22 mouse cellular contexts compared by ENCODE assay signal in genomic region chr13:49142396-49142795, GRCm38 (mm10). TPM values are rescaled to one million over a fixed set of nuclear protein-coding genes. Genes with fewer than 3 reads are reported as not detected.
A peak's percentile ranks its signal among the peaks of the same experiment; 100 is the strongest.
DNase-seq lines count a peak whose midpoint lies in the region; ATAC-seq and TF ChIP-seq lines count a peak whose summit lies in the region.
"Had no signal": no experiment of that assay in that cellular context is flagged by ENCODE, and none has a peak within 500 bp of the region (broad histone marks: within the 10 kb centered on the region; RNA-seq: fewer than 3 reads in every experiment).

No protein-coding gene starts in this region.

- H3K4me3 ChIP-seq in cerebellum, adult 2 months (replicated peaks; ENCODE audit: insufficient read depth, low read depth, low read length): no peak overlapping the region
- 0 out of 2 replicates have a peak overlapping the region, but pooled peaks have one; percentile 13 for H3K4me3 ChIP-seq in gastrocnemius, adult 2 months
- H3K4me3 ChIP-seq in heart, adult 2 months: no peak overlapping the region
- no peak overlapping the region for H3K4me3 ChIP-seq in heart, embryonic 12.5 days
- no peak overlapping the region for H3K4me3 ChIP-seq in midbrain, embryonic 12.5 days
- H3K4me3 ChIP-seq in midbrain, embryonic 15.5 days: no peak overlapping the region
- H3K4me3 ChIP-seq: forebrain, embryonic 10.5 days; forebrain, embryonic 13.5 days; heart, embryonic 13.5 days; hindbrain, embryonic 12.5 days; hindbrain, embryonic 15.5 days had no signal

- H3K79me2 ChIP-seq in heart, adult 2 months (replicated peaks; ENCODE audit: control insufficient read depth, insufficient read depth, low read length): no peaks in the 10 kb centered on the region

- no peak for TF ChIP-seq CTCF in cerebellum, adult 2 months (IDR thresholded peaks at IDR 0.05; ENCODE audit: borderline replicate concordance, insufficient read depth, low read depth, low read length)
- TF ChIP-seq CTCF in gastrocnemius, adult 2 months (IDR thresholded peaks at IDR 0.05): no peak
- no peak for TF ChIP-seq CTCF in heart, adult 2 months (IDR thresholded peaks at IDR 0.05)

- no peak for DNase-seq in cerebellum, adult 2 months
- DNase-seq in cerebellum, postnatal 14 days: no peak
- DNase-seq in gastrocnemius, adult 2 months: peak; percentile 79
- DNase-seq in gastrocnemius, postnatal 4 days (ENCODE audit: low spot score in 2 of 2): no peak
- no peak for DNase-seq in heart, adult 2 months
- DNase-seq: adrenal gland, adult 8-10 months; adrenal gland, postnatal 25 days; cerebellum, adult 11-12 months; cerebellum, adult 9-10 months had no signal

- WGBS in cerebellum, adult 2 months: 76% methylated on average over 5 of the region's 5 CpGs
- 63% methylated on average over 5 of the region's 5 CpGs for whole genome bisulfite sequencing in heart, adult 2 months
- 77% methylated on average over 5 of the region's 5 CpGs for WGBS in heart, embryonic 12.5 days
- 87% methylated on average over 5 of the region's 5 CpGs for WGBS in midbrain, embryonic 12.5 days
- WGBS in midbrain, embryonic 15.5 days: 91% methylated on average over 5 of the region's 5 CpGs

- no peak for ATAC-seq in heart, embryonic 12.5 days (ENCODE audit: insufficient number of reproducible peaks, low FRiP score)
- no peak for ATAC-seq in midbrain, embryonic 12.5 days (ENCODE audit: low FRiP score, low read depth)
- no peak for ATAC-seq in midbrain, embryonic 15.5 days (replicated peaks)
- ATAC-seq: activated CD4-positive, CD25-positive, alpha-beta regulatory T cell, adult 4 months; forebrain, embryonic 13.5 days; forebrain, embryonic 16.5 days; intestine, postnatal 0 days had no signal

- H3K9ac ChIP-seq in heart, adult 2 months (ENCODE audit: low read depth, low read length): no peak overlapping the region
- H3K9ac ChIP-seq in heart, embryonic 12.5 days: no peak overlapping the region
- H3K9ac ChIP-seq in midbrain, embryonic 12.5 days (replicated peaks): 0 out of 2 replicates have a peak overlapping the region, but pooled peaks have one; percentile 20
- no peak overlapping the region for H3K9ac ChIP-seq in midbrain, embryonic 15.5 days
- H3K9ac ChIP-seq: forebrain, embryonic 13.5 days; heart, embryonic 13.5 days; hindbrain, embryonic 12.5 days; hindbrain, embryonic 15.5 days had no signal

- no peak overlapping the region for H3K4me2 ChIP-seq in heart, embryonic 12.5 days
- no peak overlapping the region for H3K4me2 ChIP-seq in midbrain, embryonic 12.5 days (replicated peaks)
- no peak overlapping the region for H3K4me2 ChIP-seq in midbrain, embryonic 15.5 days
- H3K4me2 ChIP-seq: forebrain, embryonic 13.5 days; heart, embryonic 13.5 days; hindbrain, embryonic 12.5 days; hindbrain, embryonic 15.5 days had no signal

- no peaks in the 10 kb centered on the region for H3K36me3 ChIP-seq in heart, adult 2 months (ENCODE audit: control insufficient read depth, insufficient read depth, low read length)
- no peaks in the 10 kb centered on the region for H3K36me3 ChIP-seq in heart, embryonic 12.5 days
- 0 out of 2 replicates have a peak, but pooled peaks cover 2% of the 10 kb centered on the region for H3K36me3 ChIP-seq in midbrain, embryonic 12.5 days
- no peaks in the 10 kb centered on the region for H3K36me3 ChIP-seq in midbrain, embryonic 15.5 days (replicated peaks)
- H3K36me3 ChIP-seq: heart, embryonic 13.5 days; hindbrain, embryonic 15.5 days had no signal

- H3K27ac ChIP-seq in cerebellum, adult 2 months (ENCODE audit: insufficient read depth, low read length): 0 out of 2 replicates have a peak overlapping the region, but pooled peaks have one; percentile 30
- peak overlapping the region; percentile 94 for H3K27ac ChIP-seq in gastrocnemius, adult 2 months
- peak overlapping the region; percentile 47 for H3K27ac ChIP-seq in heart, adult 2 months
- H3K27ac ChIP-seq in heart, embryonic 12.5 days (ENCODE audit: poor library complexity, severe bottlenecking): no peak overlapping the region
- no peak overlapping the region for H3K27ac ChIP-seq in midbrain, embryonic 12.5 days (replicated peaks)
- no peak overlapping the region for H3K27ac ChIP-seq in midbrain, embryonic 15.5 days
- H3K27ac ChIP-seq: forebrain, embryonic 10.5 days; forebrain, embryonic 13.5 days; heart, embryonic 13.5 days; hindbrain, embryonic 12.5 days; hindbrain, embryonic 15.5 days had no signal

- TF ChIP-seq POLR2A in cerebellum, adult 2 months (IDR thresholded peaks at IDR 0.05; ENCODE audit: borderline replicate concordance, insufficient read depth, low read length): no peak
- TF ChIP-seq POLR2A in heart, adult 2 months (IDR thresholded peaks at IDR 0.05; ENCODE audit: insufficient read depth, low read depth, low read length): no peak

- no peak for TF ChIP-seq EP300 in heart, adult 2 months (IDR thresholded peaks at IDR 0.05; ENCODE audit: insufficient read depth, low read depth, low read length)

- intact Hi-C loops in gastrocnemius, adult 2 months (cut with DNase I): no loop called here
- intact Hi-C loops in heart, adult 2 months (cut with DNase I): no loop called here

- no peaks in the 10 kb centered on the region for H3K27me3 ChIP-seq in cerebellum, adult 2 months (ENCODE audit: control insufficient read depth, insufficient read depth, low read length)
- peaks cover 1% of the 10 kb centered on the region; the same call in 1 of the 2 replicates for H3K27me3 ChIP-seq in heart, adult 2 months (ENCODE audit: control insufficient read depth, insufficient read depth, low read length)
- peaks cover 48% of the 10 kb centered on the region for H3K27me3 ChIP-seq in heart, embryonic 12.5 days (replicated peaks)
- H3K27me3 ChIP-seq in midbrain, embryonic 12.5 days: peaks cover 21% of the 10 kb centered on the region
- no peaks in the 10 kb centered on the region for H3K27me3 ChIP-seq in midbrain, embryonic 15.5 days (replicated peaks)
- H3K27me3 ChIP-seq: hindbrain, embryonic 15.5 days had no signal

- peaks cover 47% of the 10 kb centered on the region for H3K4me1 ChIP-seq in cerebellum, adult 2 months (ENCODE audit: control insufficient read depth, insufficient read depth, low read length)
- no peaks in the 10 kb centered on the region; the same call in 1 of the 2 replicates for H3K4me1 ChIP-seq in heart, adult 2 months (ENCODE audit: control insufficient read depth, insufficient read depth, low read length)
- H3K4me1 ChIP-seq in heart, embryonic 12.5 days (replicated peaks): peaks cover 45% of the 10 kb centered on the region
- peaks cover 46% of the 10 kb centered on the region for H3K4me1 ChIP-seq in midbrain, embryonic 12.5 days
- H3K4me1 ChIP-seq in midbrain, embryonic 15.5 days: peaks cover 51% of the 10 kb centered on the region

- H3K9me3 ChIP-seq in heart, embryonic 12.5 days (replicated peaks): no peaks in the 10 kb centered on the region
- H3K9me3 ChIP-seq in midbrain, embryonic 12.5 days: no peaks in the 10 kb centered on the region
- no peaks in the 10 kb centered on the region for H3K9me3 ChIP-seq in midbrain, embryonic 15.5 days
- H3K9me3 ChIP-seq: forebrain, embryonic 10.5 days; forebrain, embryonic 13.5 days; heart, embryonic 13.5 days; hindbrain, embryonic 12.5 days; hindbrain, embryonic 15.5 days had no signal

RNA-seq across cellular contexts. Expression of gene Wnk2, which starts 5.4 kb away (rescaled TPM):
- polyA plus RNA-seq in cerebellum, adult 2 months (2012; rRNA removed): 73.2 and 78.3 TPM in 2 replicates
- total RNA-seq in gastrocnemius, adult 2 months (2021): 10 to 100 TPM; 58.9 to 99.2 TPM
- 10 to 100 TPM; 53.8 to 57.2 TPM for total RNA-seq in gastrocnemius, postnatal 4 days (2021)
- 10 to 100 TPM; 66.7 to 79.4 TPM for total RNA-seq in heart, adult 2 months (2021)
- 28.7 and 30.9 TPM in 2 replicates for polyA plus RNA-seq in heart, adult 2 months (2012; rRNA removed)
- polyA plus RNA-seq in heart, embryonic 12.5 days (2016; fragmentation: Nextera tagmentation; extraction: Ambion mirVana): 0.89 and 1.4 TPM in 2 replicates
- polyA plus RNA-seq in midbrain, embryonic 12.5 days (2016; fragmentation: Nextera tagmentation; extraction: Ambion mirVana): 12.0 and 15.0 TPM in 2 replicates
- polyA plus RNA-seq in midbrain, embryonic 15.5 days (2015; fragmentation: Nextera tagmentation; extraction: Ambion mirVana): 26.0 and 27.8 TPM in 2 replicates
- total RNA-seq: granulocyte monocyte progenitor cell, adult 5-6 weeks; hematopoietic stem cell, adult 5-6 weeks had no signal
- polyA plus RNA-seq: activated CD4-positive, CD25-positive, alpha-beta regulatory T cell, adult 4 months had no signal

RNA-seq across cellular contexts. Expression of gene Ninj1, which starts 44.9 kb away (rescaled TPM):
- polyA plus RNA-seq in cerebellum, adult 2 months (2012; rRNA removed): 87.5 and 91.1 TPM in 2 replicates
- total RNA-seq in gastrocnemius, adult 2 months (2021): 10 to 100 TPM; 17.2 to 18.7 TPM
- 10 to 100 TPM; 23.7 to 26.1 TPM for total RNA-seq in gastrocnemius, postnatal 4 days (2021)
- 100 to 1,000 TPM; 108 to 152 TPM for total RNA-seq in heart, adult 2 months (2021)
- 157 and 220 TPM in 2 replicates for polyA plus RNA-seq in heart, adult 2 months (2012; rRNA removed)
- 51.0 and 55.8 TPM in 2 replicates for polyA plus RNA-seq in heart, embryonic 12.5 days (2016; fragmentation: Nextera tagmentation; extraction: Ambion mirVana)
- polyA plus RNA-seq in midbrain, embryonic 12.5 days (2016; fragmentation: Nextera tagmentation; extraction: Ambion mirVana): 15.9 and 16.7 TPM in 2 replicates
- 21.2 and 22.8 TPM in 2 replicates for polyA plus RNA-seq in midbrain, embryonic 15.5 days (2015; fragmentation: Nextera tagmentation; extraction: Ambion mirVana)

Comparison
In these comparisons a context has a peak if more than half of its experiments do, and no peak if none do; other contexts are left out.
1. H3K27ac ChIP-seq: peak in cerebellum, adult 2 months (single experiment), gastrocnemius, adult 2 months (single experiment) and heart, adult 2 months (single experiment); none in heart, embryonic 12.5 days (single experiment), midbrain, embryonic 12.5 days (single experiment) and midbrain, embryonic 15.5 days (single experiment).